Comparison of ENCODE assay signal across 8 mouse cellular contexts in the genomic region with DNA sequence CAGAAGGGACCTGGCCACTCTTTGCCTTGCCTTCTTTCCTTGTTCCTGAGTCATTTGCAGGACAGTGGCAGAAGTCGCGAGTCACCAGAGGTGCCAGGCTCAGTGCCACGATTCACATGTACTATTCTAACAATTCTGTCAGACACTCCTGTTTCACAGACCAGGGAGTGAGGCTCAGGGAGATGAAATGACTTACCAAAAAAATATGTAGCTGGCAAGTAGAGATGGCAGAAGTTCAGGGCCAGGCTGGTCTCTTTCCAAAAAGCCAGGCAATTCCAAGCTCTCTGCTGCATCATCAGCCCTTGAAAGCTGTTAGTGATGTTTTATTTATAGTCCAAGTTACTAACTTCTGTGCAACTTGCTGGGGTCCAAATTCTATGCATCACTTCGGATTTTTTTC.
A peak's percentile ranks its signal among the peaks of the same experiment; 100 is the strongest.
DNase-seq lines count a peak whose midpoint lies in the region; ATAC-seq lines count a peak whose summit lies in the region.

No protein-coding gene starts in this region.

- H3K27ac ChIP-seq in kidney, embryonic 14.5 days (ENCODE audit: low read depth, low read length): peak overlapping the region; percentile 51; the same call in 1 of the 2 replicates
- peak overlapping the region; percentile 72 for H3K27ac ChIP-seq in limb, embryonic 10.5 days
- H3K27ac ChIP-seq in midbrain, embryonic 14.5 days (replicated peaks; ENCODE audit: low read depth, low read length): no peak overlapping the region; the same call in 1 of the 2 replicates

- H3K9ac ChIP-seq in kidney, embryonic 14.5 days (ENCODE audit: low read depth, low read length): no peak overlapping the region
- H3K9ac ChIP-seq in midbrain, embryonic 14.5 days (replicated peaks; ENCODE audit: low read length): no peak overlapping the region

- 0 out of 2 replicates have a peak, but pooled peaks cover 6% of the 10 kb centered on the region for H3K4me1 ChIP-seq in kidney, embryonic 14.5 days (ENCODE audit: control insufficient read depth, insufficient read depth, low read length)
- H3K4me1 ChIP-seq in limb, embryonic 10.5 days: peaks cover 50% of the 10 kb centered on the region
- H3K4me1 ChIP-seq in midbrain, embryonic 14.5 days (ENCODE audit: control insufficient read depth, insufficient read depth, low read length): no peaks in the 10 kb centered on the region

- H3K4me2 ChIP-seq in kidney, embryonic 14.5 days (replicated peaks; ENCODE audit: low read depth, low read length): no peak overlapping the region
- no peak overlapping the region for H3K4me2 ChIP-seq in midbrain, embryonic 14.5 days (ENCODE audit: low read length)

- H3K4me3 ChIP-seq in kidney, embryonic 14.5 days (ENCODE audit: low read length): no peak overlapping the region
- H3K4me3 ChIP-seq in limb, embryonic 10.5 days: no peak overlapping the region
- no peak overlapping the region for H3K4me3 ChIP-seq in midbrain, embryonic 14.5 days (replicated peaks; ENCODE audit: low read depth, low read length)

- H3K36me3 ChIP-seq in kidney, embryonic 14.5 days (ENCODE audit: control insufficient read depth, insufficient read depth, low read length): no peaks in the 10 kb centered on the region
- H3K36me3 ChIP-seq in limb, embryonic 10.5 days: 0 out of 2 replicates have a peak, but pooled peaks cover under 1% of the 10 kb centered on the region
- H3K36me3 ChIP-seq in midbrain, embryonic 14.5 days (ENCODE audit: control insufficient read depth, insufficient read depth, low read length): no peaks in the 10 kb centered on the region

- no peak for DNase-seq in kidney, adult 18-20 months
- peak; percentile 70 for DNase-seq in adrenal gland, postnatal 14 days
- DNase-seq in heart, adult 9 months (ENCODE audit: low spot score in 2 of 2): peak; percentile 57 to 75
- no peak for DNase-seq in limb, embryonic 10.5 days (ENCODE audit: low spot score)
- DNase-seq in telencephalon, adult 2 months (ENCODE audit: low read depth, low spot score): peak; percentile 29
- DNase-seq in thymus, postnatal 14 days: no peak
- DNase-seq in midbrain, embryonic 14.5 days: no peak

- 70% methylated on average over 4 of the region's 4 CpGs for WGBS in kidney, embryonic 14.5 days
- 74% methylated on average over 4 of the region's 4 CpGs for WGBS in limb, embryonic 10.5 days
- 80% methylated on average over 4 of the region's 4 CpGs for WGBS in midbrain, embryonic 14.5 days

- ATAC-seq in kidney, embryonic 14.5 days (ENCODE audit: low FRiP score, low TSS enrichment): no peak
- ATAC-seq in midbrain, embryonic 14.5 days (ENCODE audit: low FRiP score, low TSS enrichment): no peak

- no peaks in the 10 kb centered on the region for H3K9me3 ChIP-seq in kidney, embryonic 14.5 days (ENCODE audit: control insufficient read depth, low read length)
- H3K9me3 ChIP-seq in limb, embryonic 10.5 days (replicated peaks): no peaks in the 10 kb centered on the region
- no peaks in the 10 kb centered on the region for H3K9me3 ChIP-seq in midbrain, embryonic 14.5 days (ENCODE audit: control insufficient read depth, low read length)

- no peaks in the 10 kb centered on the region for H3K27me3 ChIP-seq in kidney, embryonic 14.5 days (ENCODE audit: control insufficient read depth, insufficient read depth, low read length)
- no peaks in the 10 kb centered on the region for H3K27me3 ChIP-seq in limb, embryonic 10.5 days (ENCODE audit: low read depth, poor library complexity, severe bottlenecking)
- no peaks in the 10 kb centered on the region for H3K27me3 ChIP-seq in midbrain, embryonic 14.5 days (ENCODE audit: control insufficient read depth, insufficient read depth, low read length)

Comparison
In these comparisons a context has a peak if more than half of its experiments do, and no peak if none do; other contexts are left out.
1. DNase-seq: peak in adrenal gland, postnatal 14 days (single experiment), heart, adult 9 months (2 of 2) and telencephalon, adult 2 months (single experiment); none in kidney, adult 18-20 months (single experiment), limb, embryonic 10.5 days (single experiment), thymus, postnatal 14 days (single experiment) and midbrain, embryonic 14.5 days (single experiment).